Mouse (Mus musculus) stomach, embryonic 15.5 days (tissue): ENCODE results near the gene Prkn. TPM values are rescaled to one million over a fixed set of nuclear protein-coding genes. Genes with fewer than 3 reads are reported as not detected.

Experiments
- ATAC-seq: fragments of 200-750 bp; cut with Nextera tagmentation; 2 replicates; pipeline ENCODE4 v1.8.0; 2017; ENCODE audit warnings: low read depth, moderate number of reproducible peaks, moderate TSS enrichment; ENCODE audit not compliant: insufficient read depth, low FRiP score
- H3K27ac ChIP-seq: fragments of 300-500 bp; sonication (generic); 2 replicates; pipeline ENCODE4 v1.5.1; 2015; ENCODE audit warnings: mild to moderate bottlenecking, inconsistent platforms
- H3K27me3 ChIP-seq: fragments of 300-500 bp; sonication (generic); replicated peaks from 2 replicates; pipeline ENCODE4 v1.6.1; 2015; ENCODE audit warnings: inconsistent platforms
- H3K36me3 ChIP-seq: fragments of 300-500 bp; sonication (generic); 2 replicates; pipeline ENCODE4 v1.6.1; 2015; ENCODE audit warnings: inconsistent platforms
- H3K4me1 ChIP-seq: fragments of 300-500 bp; sonication (generic); 2 replicates; pipeline ENCODE4 v1.6.1; 2015; ENCODE audit warnings: inconsistent platforms
- H3K4me2 ChIP-seq: fragments of 300-500 bp; sonication (generic); 2 replicates; pipeline ENCODE4 v1.6.1; 2015; ENCODE audit warnings: mild to moderate bottlenecking, inconsistent platforms
- H3K4me3 ChIP-seq: fragments of 300-500 bp; sonication (generic); replicated peaks from 2 replicates; pipeline ENCODE4 v1.5.1; 2015; ENCODE audit warnings: inconsistent platforms
- H3K9ac ChIP-seq: fragments of 300-500 bp; sonication (generic); 2 replicates; pipeline ENCODE4 v1.6.1; 2015; ENCODE audit warnings: inconsistent platforms
- H3K9me3 ChIP-seq: fragments of 300-500 bp; sonication (generic); 2 replicates; pipeline ENCODE4 v1.6.1; 2016; ENCODE audit warnings: inconsistent platforms
- WGBS: fragments of 180-500 bp; shearing (Covaris S2); methylation state at CpG from one replicate; pipeline ENCODE4 v1.1.7; 2015; 5-methylcytosine and 5-hydroxymethylcytosine counted together
- polyA plus RNA-seq: library from polyadenylated mRNA; unstranded; fragments of >200 nt; fragmentation: Nextera tagmentation; extraction: Ambion mirVana; gene quantifications from 2 replicates; pipeline ENCODE4 v1.2.1, GENCODE M21; 2015

Gene Prkn
- polyA plus RNA-seq, 1 experiment from 2014 or later, result 2.0 TPM

DNA sequence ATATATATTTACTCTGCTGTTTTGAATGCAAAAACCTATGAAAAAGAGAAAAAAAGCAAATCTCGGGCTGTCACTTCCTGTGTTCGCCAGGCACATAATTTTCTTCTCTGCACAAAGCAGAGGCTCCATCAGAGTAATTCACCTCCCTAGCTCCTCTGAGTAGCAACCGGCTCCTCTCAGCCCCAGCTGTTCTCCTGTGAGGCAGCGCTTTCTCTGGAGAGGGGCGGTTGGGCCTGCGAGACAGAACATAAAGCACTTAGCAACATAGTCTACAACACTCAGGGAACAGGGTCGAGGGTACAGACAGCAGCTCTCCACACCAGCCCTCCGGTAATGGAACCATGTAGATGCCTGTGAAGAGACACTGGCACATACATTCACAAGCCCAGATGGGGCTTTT, 247.6 kb downstream of the Prkn start:
- no peak overlapping the region for H3K4me3 ChIP-seq
- no peak overlapping the region for H3K9ac ChIP-seq
- ATAC-seq, result no peak
- no peak overlapping the region for H3K4me2 ChIP-seq
- 46% methylated on average over 8 of the region's 8 CpGs for WGBS
- no peaks in the 10 kb centered on the region for H3K27me3 ChIP-seq
- H3K36me3 ChIP-seq, result no peaks in the 10 kb centered on the region
- no peaks in the 10 kb centered on the region for H3K4me1 ChIP-seq
- H3K9me3 ChIP-seq, result no peaks in the 10 kb centered on the region
- no peak overlapping the region for H3K27ac ChIP-seq

DNA sequence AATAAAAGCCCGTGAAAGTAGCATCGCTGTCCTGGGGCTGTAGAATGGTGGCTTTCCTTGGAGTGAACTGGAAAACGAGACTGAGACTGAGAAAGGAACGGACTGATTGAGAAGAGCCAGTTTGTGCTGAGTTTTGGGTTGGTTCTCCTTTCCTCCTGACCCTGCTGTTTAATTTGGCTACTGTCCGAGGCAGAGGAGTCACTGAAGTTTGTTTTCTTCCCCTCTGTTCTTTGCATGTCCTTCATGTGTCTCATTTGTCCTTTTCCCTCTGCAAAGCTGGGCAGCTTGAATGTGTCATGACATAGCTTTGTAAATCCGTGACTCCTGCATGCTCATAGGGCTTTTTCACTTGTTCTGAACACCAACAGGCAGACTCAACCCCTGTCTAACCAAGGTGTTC, 249.2 kb downstream of the Prkn start:
- Histone ChIP-seq H3K27ac (no peak overlapping the region), H3K27me3 (no peaks in the 10 kb centered on the region), H3K9me3 (no peaks in the 10 kb centered on the region), H3K4me2 (no peak overlapping the region), H3K4me1 (no peaks in the 10 kb centered on the region), H3K9ac (no peak overlapping the region), H3K4me3 (no peak overlapping the region), H3K36me3 (no peaks in the 10 kb centered on the region)
- ATAC-seq, result no peak
- WGBS, result 73% methylated on average over 6 of the region's 6 CpGs

DNA sequence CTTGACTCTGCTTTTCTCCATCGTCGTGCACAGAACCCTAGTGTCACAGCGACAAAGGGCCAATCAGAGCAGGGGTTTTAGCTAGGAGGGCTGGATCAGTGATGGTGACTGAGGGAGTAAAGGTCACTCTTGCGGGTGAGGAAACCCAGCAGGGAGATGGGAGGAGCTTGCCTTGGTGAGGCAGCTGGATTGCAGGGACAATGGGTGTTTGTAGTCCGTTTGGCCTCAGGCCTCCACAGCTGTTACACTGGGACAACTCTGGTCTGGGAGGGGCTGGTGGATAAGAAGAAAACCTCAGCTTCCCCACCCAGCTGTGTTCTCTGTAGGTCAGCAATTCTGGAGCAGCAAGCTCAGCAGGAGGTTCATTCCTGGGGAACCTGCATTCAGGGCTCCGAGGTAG, 252.7 kb downstream of the Prkn start:
- no peak overlapping the region for H3K4me3 ChIP-seq
- H3K4me2 ChIP-seq, result no peak overlapping the region
- WGBS, result 39% methylated on average over 6 of the region's 6 CpGs
- no peaks in the 10 kb centered on the region for H3K4me1 ChIP-seq
- H3K36me3 ChIP-seq, result no peaks in the 10 kb centered on the region
- H3K27me3 ChIP-seq, result no peaks in the 10 kb centered on the region
- no peak overlapping the region for H3K9ac ChIP-seq
- peak; percentile 63; the same call in 1 of the 2 replicates for ATAC-seq
- H3K9me3 ChIP-seq, result no peaks in the 10 kb centered on the region
- H3K27ac ChIP-seq, result no peak overlapping the region

DNA sequence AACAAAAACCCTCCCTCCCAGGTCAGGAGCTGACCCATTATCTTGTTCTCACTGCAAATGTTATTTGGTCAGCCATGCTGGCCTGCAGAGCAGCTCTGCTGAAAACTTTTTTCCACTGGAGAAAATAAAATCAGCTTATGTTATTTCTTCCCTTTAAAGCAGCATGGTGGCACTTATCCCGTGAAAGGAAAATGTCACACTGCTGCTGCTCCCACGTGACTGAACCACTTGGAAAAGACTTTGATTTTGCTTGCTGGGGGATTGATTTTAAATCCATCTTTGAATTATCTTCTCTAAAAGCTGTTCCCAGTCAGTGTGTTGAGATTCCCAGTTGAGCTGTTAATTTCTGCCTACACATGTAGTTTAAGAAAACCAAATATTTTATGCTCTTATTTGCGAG, 253.1 kb downstream of the Prkn start:
- Histone ChIP-seq H3K9me3 (no peaks in the 10 kb centered on the region), H3K4me2 (no peak overlapping the region), H3K4me3 (no peak overlapping the region), H3K27ac (no peak overlapping the region), H3K9ac (no peak overlapping the region), H3K27me3 (no peaks in the 10 kb centered on the region), H3K4me1 (no peaks in the 10 kb centered on the region), H3K36me3 (no peaks in the 10 kb centered on the region)
- WGBS, result 62% methylated on average over 3 of the region's 3 CpGs
- ATAC-seq, result no peak

DNA sequence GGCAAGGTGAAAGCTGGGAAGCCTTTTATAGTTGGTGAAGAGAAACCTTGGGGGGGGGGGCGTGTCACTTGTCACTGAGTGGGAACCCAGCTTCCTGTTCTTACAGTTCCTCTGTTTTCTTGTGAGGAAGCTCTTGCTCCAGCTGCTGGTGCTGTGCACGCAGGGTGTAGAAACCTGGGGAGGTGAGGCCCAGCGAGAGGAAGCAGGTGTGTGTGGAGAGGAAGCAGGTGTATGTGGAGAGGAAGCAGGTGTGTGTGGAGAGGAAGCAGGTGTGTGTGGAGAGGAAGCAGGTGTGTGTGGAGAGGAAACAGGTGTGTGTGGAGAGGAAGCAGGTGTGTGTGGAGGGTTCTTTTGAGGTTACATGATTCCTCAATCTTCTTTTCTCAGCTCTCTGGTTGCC, 266.8 kb downstream of the Prkn start:
- Histone ChIP-seq H3K27ac (no peak overlapping the region), H3K4me2 (no peak overlapping the region), H3K27me3 (no peaks in the 10 kb centered on the region), H3K4me3 (no peak overlapping the region), H3K36me3 (no peaks in the 10 kb centered on the region), H3K4me1 (no peaks in the 10 kb centered on the region), H3K9me3 (no peaks in the 10 kb centered on the region), H3K9ac (no peak overlapping the region)
- WGBS, result 74% methylated on average over 3 of the region's 3 CpGs
- no peak for ATAC-seq

DNA sequence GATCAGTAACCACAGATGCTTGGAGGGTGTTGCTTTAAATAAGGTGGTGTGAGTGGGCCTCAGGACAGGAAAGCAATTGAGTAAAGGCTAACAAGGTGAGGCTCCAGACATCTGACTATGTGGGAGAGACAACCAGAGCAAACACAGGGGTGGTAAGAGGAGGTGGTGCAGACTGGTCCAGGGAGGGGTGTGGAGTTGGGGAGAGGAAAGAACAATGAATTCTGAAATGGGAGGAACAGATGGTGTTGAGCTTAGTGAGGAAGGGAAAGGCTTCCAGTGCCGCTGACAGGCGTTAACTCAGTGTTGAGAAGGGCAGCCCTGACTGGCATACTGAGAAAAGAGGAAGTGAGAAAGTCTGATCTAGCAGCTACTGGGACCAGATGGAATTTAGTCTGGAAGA, 267.7 kb downstream of the Prkn start:
- no peaks in the 10 kb centered on the region for H3K9me3 ChIP-seq
- WGBS, result 49% methylated on average over 2 of the region's 2 CpGs
- H3K9ac ChIP-seq, result no peak overlapping the region
- no peak overlapping the region for H3K4me3 ChIP-seq
- no peaks in the 10 kb centered on the region for H3K36me3 ChIP-seq
- H3K27ac ChIP-seq, result no peak overlapping the region
- no peak for ATAC-seq
- H3K4me1 ChIP-seq, result no peaks in the 10 kb centered on the region
- no peak overlapping the region for H3K4me2 ChIP-seq
- H3K27me3 ChIP-seq, result no peaks in the 10 kb centered on the region

DNA sequence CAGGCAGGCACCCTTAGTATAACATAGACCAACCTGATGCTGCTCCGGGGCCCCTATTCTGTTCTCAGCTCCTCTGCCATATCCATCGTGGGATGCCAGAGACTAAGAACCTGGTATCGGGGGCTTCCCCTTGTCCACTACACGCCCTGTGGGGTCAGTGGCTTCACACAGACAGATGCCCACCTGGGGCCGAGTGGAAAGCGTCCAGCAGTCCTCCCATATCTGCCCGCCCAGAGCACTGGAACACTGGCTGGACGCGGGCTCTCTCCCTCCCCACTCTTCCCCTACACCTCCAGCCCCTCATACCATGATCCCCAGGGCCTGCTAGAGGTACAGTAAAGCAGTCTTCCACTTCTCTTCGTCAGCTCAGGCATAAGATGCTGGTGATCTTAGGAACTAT, 277.3 kb downstream of the Prkn start:
- ATAC-seq, result no peak
- Histone ChIP-seq H3K4me3 (no peak overlapping the region), H3K27ac (no peak overlapping the region), H3K9ac (no peak overlapping the region), H3K9me3 (no peaks in the 10 kb centered on the region), H3K27me3 (no peaks in the 10 kb centered on the region), H3K36me3 (no peaks in the 10 kb centered on the region), H3K4me1 (no peaks in the 10 kb centered on the region), H3K4me2 (no peak overlapping the region)
- WGBS, result 78% methylated on average over 10 of the region's 10 CpGs

DNA sequence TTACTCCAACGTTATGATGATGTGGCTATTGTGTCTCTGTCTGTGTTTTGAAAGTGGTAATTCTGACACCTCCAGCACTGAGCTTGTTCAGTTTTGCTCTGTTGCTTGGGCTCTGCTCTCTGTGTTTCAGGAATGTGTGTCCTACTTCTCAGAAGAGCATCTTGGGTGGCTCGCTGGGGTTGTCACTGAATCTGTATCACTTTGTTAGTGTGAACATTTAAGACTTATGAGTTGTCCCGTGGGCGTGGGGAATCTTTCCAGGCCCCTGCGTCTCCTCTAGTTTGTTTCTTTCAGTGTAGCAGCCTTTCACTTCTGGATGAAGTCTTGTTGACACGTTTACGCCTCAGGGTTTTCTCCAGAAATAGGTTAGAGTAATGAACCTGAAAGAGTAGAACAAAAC, 283.9 kb downstream of the Prkn start:
- Histone ChIP-seq H3K4me3 (no peak overlapping the region), H3K27me3 (no peaks in the 10 kb centered on the region), H3K4me2 (no peak overlapping the region), H3K36me3 (no peaks in the 10 kb centered on the region), H3K9me3 (no peaks in the 10 kb centered on the region), H3K9ac (no peak overlapping the region), H3K4me1 (no peaks in the 10 kb centered on the region), H3K27ac (no peak overlapping the region)
- ATAC-seq, result no peak
- WGBS, result 84% methylated on average over 7 of the region's 7 CpGs

DNA sequence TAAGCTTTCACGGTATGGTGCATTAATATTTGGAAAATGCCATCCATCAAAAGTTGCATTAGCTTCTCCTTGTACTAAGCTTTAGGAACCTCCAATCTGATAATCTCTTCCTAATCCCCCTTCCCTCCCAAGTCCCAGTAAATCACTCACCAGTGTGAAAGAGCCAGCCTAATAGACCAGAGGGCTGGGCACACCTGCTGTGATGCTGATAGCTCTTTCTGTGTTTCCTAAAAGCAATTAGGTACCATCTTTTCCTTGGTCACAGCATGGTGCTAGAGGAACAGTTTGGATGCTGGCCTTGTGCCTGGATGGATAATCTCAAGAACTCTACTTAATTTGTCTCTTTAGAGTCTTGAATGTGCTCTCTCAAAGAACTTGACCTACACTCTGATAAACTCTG, 287.0 kb downstream of the Prkn start:
- H3K27me3 ChIP-seq, result no peaks in the 10 kb centered on the region
- WGBS, result 59% methylated on average over 1 of the region's 1 CpGs
- no peak overlapping the region for H3K9ac ChIP-seq
- no peak overlapping the region for H3K4me2 ChIP-seq
- no peaks in the 10 kb centered on the region for H3K4me1 ChIP-seq
- no peak overlapping the region for H3K27ac ChIP-seq
- no peaks in the 10 kb centered on the region for H3K36me3 ChIP-seq
- H3K9me3 ChIP-seq, result no peaks in the 10 kb centered on the region
- no peak for ATAC-seq
- no peak overlapping the region for H3K4me3 ChIP-seq

DNA sequence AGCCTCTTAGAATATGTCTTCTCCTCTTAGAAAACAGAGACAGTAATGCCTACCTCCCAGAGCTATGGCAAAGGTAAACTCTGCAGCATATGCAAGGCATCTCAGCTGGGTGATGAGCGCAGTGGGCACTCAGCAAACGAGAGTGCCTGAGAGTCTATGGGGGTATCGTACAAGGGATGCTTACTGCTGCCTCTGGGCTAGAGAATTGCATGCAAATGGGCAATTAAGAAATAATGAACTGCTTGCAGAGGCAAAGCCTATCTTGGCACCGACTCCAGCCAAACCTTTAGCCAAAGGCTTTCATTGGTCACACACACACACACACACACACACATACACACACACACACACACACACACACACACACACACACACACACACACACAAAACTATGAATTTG, 290.7 kb downstream of the Prkn start:
- Histone ChIP-seq H3K4me2 (no peak overlapping the region), H3K36me3 (no peaks in the 10 kb centered on the region), H3K4me1 (no peaks in the 10 kb centered on the region), H3K27me3 (no peaks in the 10 kb centered on the region), H3K9ac (no peak overlapping the region), H3K4me3 (no peak overlapping the region), H3K27ac (no peak overlapping the region), H3K9me3 (no peaks in the 10 kb centered on the region)
- no peak for ATAC-seq
- 75% methylated on average over 4 of the region's 4 CpGs for WGBS

DNA sequence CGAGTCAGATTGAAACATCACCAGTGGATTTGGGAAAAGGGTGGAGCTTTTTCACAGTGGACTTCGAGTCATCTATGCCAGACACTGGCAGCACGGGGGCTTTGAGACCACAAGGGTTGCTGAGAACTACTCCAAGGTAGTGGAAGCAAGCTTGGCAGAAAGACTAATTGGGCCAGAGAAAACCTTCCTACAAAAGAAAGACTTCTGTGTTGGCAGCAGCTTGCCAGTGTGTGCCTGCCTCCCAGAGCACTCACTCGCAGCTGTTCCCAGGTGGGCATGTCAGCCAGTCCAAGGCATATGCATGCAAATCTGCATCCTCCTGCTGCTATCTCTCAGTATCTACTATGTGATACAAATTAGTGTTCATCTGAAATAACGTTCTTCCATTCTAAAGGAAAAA, 302.1 kb downstream of the Prkn start:
- H3K27me3 ChIP-seq, result no peaks in the 10 kb centered on the region
- no peaks in the 10 kb centered on the region for H3K4me1 ChIP-seq
- no peak overlapping the region for H3K4me2 ChIP-seq
- no peak overlapping the region for H3K27ac ChIP-seq
- H3K9me3 ChIP-seq, result no peaks in the 10 kb centered on the region
- no peak for ATAC-seq
- H3K9ac ChIP-seq, result no peak overlapping the region
- no peak overlapping the region for H3K4me3 ChIP-seq
- 67% methylated on average over 5 of the region's 5 CpGs for WGBS
- H3K36me3 ChIP-seq, result no peaks in the 10 kb centered on the region

DNA sequence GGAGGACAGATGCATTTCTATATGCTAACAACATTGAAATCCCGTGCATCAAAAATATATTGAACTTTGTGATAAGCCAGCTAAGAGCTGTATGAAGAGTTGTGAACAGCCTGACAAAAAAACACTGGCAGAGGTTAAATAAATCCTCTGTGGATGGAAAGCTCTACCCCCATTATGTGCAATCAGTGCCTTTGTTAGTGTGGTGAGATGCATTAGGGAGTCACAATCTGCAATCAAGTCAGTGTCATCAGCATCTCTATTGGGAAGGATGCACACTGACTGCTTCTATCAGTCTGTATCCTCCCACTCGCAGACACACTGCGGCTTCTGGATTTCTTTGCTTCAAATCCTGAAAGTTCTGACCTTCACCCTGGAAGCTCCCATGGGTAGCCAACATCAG, 315.9 kb downstream of the Prkn start:
- Histone ChIP-seq H3K27me3 (no peaks in the 10 kb centered on the region), H3K27ac (no peak overlapping the region), H3K9ac (no peak overlapping the region), H3K36me3 (no peaks in the 10 kb centered on the region), H3K4me3 (no peak overlapping the region), H3K9me3 (no peaks in the 10 kb centered on the region), H3K4me1 (no peaks in the 10 kb centered on the region), H3K4me2 (no peak overlapping the region)
- no peak for ATAC-seq
- 74% methylated on average over 3 of the region's 3 CpGs for WGBS

DNA sequence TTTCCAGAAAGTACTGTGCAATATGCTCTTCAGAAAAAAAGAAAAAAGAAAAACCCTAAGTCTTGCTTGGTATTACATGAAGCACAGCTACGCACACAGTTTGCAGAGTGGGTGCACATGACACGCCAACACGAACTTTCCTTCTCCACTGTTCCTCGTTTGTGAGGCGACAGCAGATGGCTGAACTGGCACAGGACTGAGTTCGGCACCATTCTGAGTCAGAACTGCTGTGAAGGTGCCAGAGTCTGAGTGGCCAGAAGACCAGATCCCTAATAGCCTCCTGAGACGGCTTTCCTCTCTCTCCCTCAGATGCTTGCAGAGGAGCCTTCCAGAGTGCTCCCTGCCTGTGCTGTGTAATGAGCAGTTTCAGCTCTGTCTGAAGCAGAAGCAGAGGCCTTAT, 317.4 kb downstream of the Prkn start:
- H3K27ac ChIP-seq, result no peak overlapping the region
- no peak overlapping the region for H3K9ac ChIP-seq
- no peak overlapping the region for H3K4me3 ChIP-seq
- 73% methylated on average over 7 of the region's 7 CpGs for WGBS
- no peaks in the 10 kb centered on the region for H3K4me1 ChIP-seq
- H3K27me3 ChIP-seq, result no peaks in the 10 kb centered on the region
- H3K9me3 ChIP-seq, result no peaks in the 10 kb centered on the region
- H3K4me2 ChIP-seq, result no peak overlapping the region
- ATAC-seq, result no peak
- no peaks in the 10 kb centered on the region for H3K36me3 ChIP-seq
